ENCODE assay signal across 17 mouse cellular contexts in the genomic region with DNA sequence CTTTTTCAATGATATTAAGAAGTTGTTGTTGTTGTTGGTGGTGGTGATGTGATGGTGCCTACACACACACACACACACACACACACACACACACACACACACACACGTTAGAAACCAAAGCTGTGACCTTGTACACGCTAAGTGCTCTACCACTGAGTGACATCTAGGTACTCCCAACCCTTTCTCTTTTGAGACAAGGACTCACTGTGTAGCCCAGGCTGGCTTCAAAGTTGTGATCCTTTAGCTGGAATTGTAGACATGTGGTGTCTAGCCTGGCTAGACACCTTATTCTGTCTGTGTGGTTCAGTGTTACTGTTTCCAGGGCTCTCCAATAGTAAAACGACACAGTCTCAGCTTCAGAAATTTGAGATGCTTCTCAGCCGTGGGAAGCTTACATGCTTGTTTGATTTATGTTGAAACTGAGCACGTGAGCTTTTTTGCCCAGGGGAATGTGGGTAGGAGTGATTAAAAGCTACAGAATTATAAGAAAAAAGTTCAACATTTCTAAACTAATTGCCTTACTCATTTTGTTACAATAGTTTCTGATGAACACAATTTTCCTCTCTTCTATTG.
A peak's percentile ranks its signal among the peaks of the same experiment; 100 is the strongest.
DNase-seq lines count a peak whose midpoint lies in the region; TF ChIP-seq lines count a peak whose summit lies in the region.
"Had no signal": no experiment of that assay in that cellular context is flagged by ENCODE, and none has a peak within 500 bp of the region (broad histone marks: within the 10 kb centered on the region; RNA-seq: fewer than 3 reads in every experiment).

No protein-coding gene starts in this region.

- H3K27ac ChIP-seq in embryonic fibroblast, embryonic 13.5 days (ENCODE audit: insufficient read depth, low read length) = 0 out of 2 replicates have a peak overlapping the region, but pooled peaks have one; percentile 49
- H3K27ac ChIP-seq: forebrain, embryonic 15.5 days; liver, embryonic 12.5 days had no signal

- H3K4me1 ChIP-seq in embryonic fibroblast, embryonic 13.5 days (ENCODE audit: control insufficient read depth, insufficient read depth, low read length) = peaks cover under 1% of the 10 kb centered on the region; the same call in 1 of the 2 replicates
- H3K4me1 ChIP-seq: forebrain, embryonic 15.5 days; liver, embryonic 12.5 days; megakaryocyte, embryonic 14.5 days had no signal

- no peak overlapping the region for H3K4me3 ChIP-seq in embryonic fibroblast, embryonic 13.5 days (ENCODE audit: insufficient read depth, low read length)
- H3K4me3 ChIP-seq: forebrain, embryonic 15.5 days; liver, embryonic 12.5 days; megakaryocyte, embryonic 14.5 days had no signal

- DNase-seq in embryo, embryonic 11 days = peak; percentile 52
- DNase-seq in embryo, embryonic 9.5 days (ENCODE audit: extremely low spot score) = no peak
- peak; percentile 13 for DNase-seq in Muller cell, postnatal 12 days (ENCODE audit: inconsistent ontology term)
- peak; percentile 48 for DNase-seq in mesoderm, embryonic 11.5 days (ENCODE audit: low read depth, low spot score)
- no peak for DNase-seq in frontal cortex, postnatal 10 days (ENCODE audit: low spot score in 2 of 2)
- DNase-seq in layer of hippocampus, postnatal 14 days (ENCODE audit: low spot score in 2 of 2) = no peak
- DNase-seq: adrenal gland, adult 8-10 months; cerebellum, adult 9-11 months; gastrocnemius, postnatal 36 days; kidney, adult 2 months; lung, adult 2 months; retina, postnatal 1 day; right cerebral cortex, postnatal 4 days had no signal

- no peak for TF ChIP-seq POLR2A in embryonic fibroblast, embryonic 13.5 days (IDR thresholded peaks at IDR 0.05; ENCODE audit: low read depth, low read length)

- TF ChIP-seq CTCF in embryonic fibroblast, embryonic 13.5 days (IDR thresholded peaks at IDR 0.05; ENCODE audit: borderline replicate concordance, insufficient read depth, low read length) = no peak

Comparison
In these comparisons a context has a peak if more than half of its experiments do, and no peak if none do; other contexts are left out.
1. DNase-seq: peak in embryo, embryonic 11 days (single experiment), Muller cell, postnatal 12 days (single experiment) and mesoderm, embryonic 11.5 days (single experiment); none in embryo, embryonic 9.5 days (single experiment), frontal cortex, postnatal 10 days (0 of 2) and layer of hippocampus, postnatal 14 days (0 of 2).